Mouse (Mus musculus) layer of hippocampus, adult 18-20 months (tissue): ENCODE results near the gene Wdr46. TPM values are rescaled to one million over a fixed set of nuclear protein-coding genes. Genes with fewer than 3 reads are reported as not detected.

Experiments
- DNase-seq, 2 experiments: peaks; one replicate each; pipeline ENCODE4 v3.0.0; 2022; ENCODE audit warnings: low spot score in 2 of 2
- total RNA-seq, 2 experiments: library from RNA; stranded (reverse); gene quantifications; 2 replicates each; pipeline ENCODE4 v1.2.3; 2021

Gene Wdr46
- total RNA-seq, 2 experiments from 2014 or later: 13.2 to 15.5 TPM

GRCm38 (mm10) chr17:33911052-33911812, 29.2 kb upstream of the Wdr46 start:
- DNase-seq: no peak

- DNase-seq: no peak
These were observed 28.5 kb upstream of the Wdr46 start for GRCm38 (mm10) chr17:33911813-33912414.

GRCm38 (mm10) chr17:33913264-33913663, 27.2 kb upstream of the Wdr46 start:
- DNase-seq: no peak

- DNase-seq: no peak
These were observed 26.6 kb upstream of the Wdr46 start for GRCm38 (mm10) chr17:33913905-33914304.

GRCm38 (mm10) chr17:33914969-33915391, 25.5 kb upstream of the Wdr46 start:
- DNase-seq: no peak

- peak; percentile 96 to 98 for DNase-seq
These were observed 24.7 kb upstream of the Wdr46 start, which contains the start of the genes Tapbp and Zbtb22 for GRCm38 (mm10) chr17:33915671-33916250. Gene Tapbp (plus strand): TSS chr17:33915899. Gene Zbtb22 (plus strand): TSS chr17:33915904.

GRCm38 (mm10) chr17:33916294-33916693, 24.2 kb upstream of the Wdr46 start:
- DNase-seq: no peak

- no peak for DNase-seq
These were observed 23.4 kb upstream of the Wdr46 start for GRCm38 (mm10) chr17:33916847-33917655.

GRCm38 (mm10) chr17:33917656-33918292, 22.7 kb upstream of the Wdr46 start:
- no peak for DNase-seq

GRCm38 (mm10) chr17:33918293-33919203, 21.9 kb upstream of the Wdr46 start:
- no peak for DNase-seq

- DNase-seq: peak in 1 of 2 experiments; percentile 54
These were observed 20.8 kb upstream of the Wdr46 start for GRCm38 (mm10) chr17:33919351-33920281.

- DNase-seq: peak in 1 of 2 experiments; percentile 88
These were observed 20.0 kb upstream of the Wdr46 start for GRCm38 (mm10) chr17:33920282-33921097.

- no peak for DNase-seq
These were observed 19.1 kb upstream of the Wdr46 start for GRCm38 (mm10) chr17:33921361-33921760.

- DNase-seq: no peak
These were observed 15.7 kb upstream of the Wdr46 start for GRCm38 (mm10) chr17:33924577-33925283.

GRCm38 (mm10) chr17:33925406-33926116, 14.9 kb upstream of the Wdr46 start:
- DNase-seq: no peak

GRCm38 (mm10) chr17:33926207-33926932, 14.1 kb upstream of the Wdr46 start:
- DNase-seq: no peak
